Mouse (Mus musculus): ENCODE data around the gene Ppp4c. TPM values are rescaled to one million over a fixed set of nuclear protein-coding genes. Genes with fewer than 3 reads are reported as not detected.
"Not testable (repeated sequence)": the region's sequence is repeated elsewhere in the genome, so short reads cannot be mapped to it uniquely, and the experiment has no call there.

Ppp4c gene
- polyA plus RNA-seq, 1 experiment from 2014 or later: 155 TPM

DNA sequence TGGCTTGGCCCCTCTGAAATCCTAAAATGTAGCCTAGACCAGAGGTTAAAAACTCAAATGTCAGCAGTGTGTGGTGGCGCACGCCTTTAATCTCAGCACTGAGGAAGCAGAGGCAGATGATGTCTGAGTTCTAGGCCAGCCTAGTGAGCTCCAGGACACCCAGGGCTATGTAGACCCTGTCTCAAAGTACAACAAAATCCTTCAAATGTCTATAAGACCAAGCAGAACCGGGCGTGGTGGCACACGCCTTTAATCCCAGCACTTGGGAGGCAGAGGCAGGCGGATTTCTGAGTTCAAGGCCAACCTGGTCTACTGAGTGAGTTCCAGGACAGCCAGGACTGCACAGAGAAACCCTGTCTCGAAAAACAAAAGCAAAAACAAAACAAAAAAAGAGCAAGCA, 13.2 kb downstream of the Ppp4c start:
- not testable (repeated sequence) for ATAC-seq; H3K4me2 ChIP-seq (ENCODE audit: low read length); H3K27ac ChIP-seq (ENCODE audit: low read length); H3K36me3 ChIP-seq (ENCODE audit: control insufficient read depth, insufficient read depth, low read length); H3K27me3 ChIP-seq (ENCODE audit: control insufficient read depth, insufficient read depth, low read depth, low read length); H3K9me3 ChIP-seq (replicated peaks; ENCODE audit: control insufficient read depth, low read length, poor library complexity, severe bottlenecking); H3K9ac ChIP-seq (ENCODE audit: low read depth, low read length); H3K4me3 ChIP-seq (ENCODE audit: low read depth, low read length)
- peaks cover 32% of the 10 kb centered on the region for H3K4me1 ChIP-seq (ENCODE audit: control insufficient read depth, insufficient read depth, low read length)
- WGBS: 86% methylated on average over 7 of the region's 7 CpGs

DNA sequence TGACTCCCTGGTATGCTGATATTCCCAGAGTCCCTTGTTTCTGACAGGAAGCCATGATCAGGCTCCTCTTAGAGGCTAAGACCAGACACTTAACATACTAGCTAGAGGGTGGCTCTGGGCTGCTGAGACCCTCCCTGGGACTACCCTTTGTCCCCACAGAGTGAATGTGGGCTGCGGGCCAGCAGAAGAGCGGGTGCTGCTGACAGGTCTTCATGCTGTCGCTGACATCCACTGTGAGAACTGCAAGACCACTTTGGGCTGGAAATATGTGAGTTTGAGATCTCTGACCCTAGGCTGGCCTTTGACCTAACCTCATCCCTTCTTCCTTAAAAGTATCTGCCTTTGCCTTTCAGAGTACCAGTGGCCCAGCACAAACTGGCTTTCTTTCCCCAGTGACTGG, 14.1 kb downstream of the Ppp4c start:
- Histone ChIP-seq H3K9me3 (replicated peaks; ENCODE audit: control insufficient read depth, low read length, poor library complexity, severe bottlenecking) (no peaks in the 10 kb centered on the region), H3K4me1 (ENCODE audit: control insufficient read depth, insufficient read depth, low read length) (peaks cover 32% of the 10 kb centered on the region), H3K4me2 (ENCODE audit: low read length) (peak overlapping the region; percentile 95; the same call in 1 of the 2 replicates), H3K27me3 (ENCODE audit: control insufficient read depth, insufficient read depth, low read depth, low read length) (no peaks in the 10 kb centered on the region), H3K9ac (ENCODE audit: low read depth, low read length) (peak overlapping the region; percentile 96; the same call in 1 of the 2 replicates), H3K27ac (ENCODE audit: low read length) (no peak overlapping the region), H3K36me3 (ENCODE audit: control insufficient read depth, insufficient read depth, low read length) (no peaks in the 10 kb centered on the region), H3K4me3 (ENCODE audit: low read depth, low read length) (no peak overlapping the region)
- 74% methylated on average over 3 of the region's 3 CpGs for WGBS
- ATAC-seq: no peak

DNA sequence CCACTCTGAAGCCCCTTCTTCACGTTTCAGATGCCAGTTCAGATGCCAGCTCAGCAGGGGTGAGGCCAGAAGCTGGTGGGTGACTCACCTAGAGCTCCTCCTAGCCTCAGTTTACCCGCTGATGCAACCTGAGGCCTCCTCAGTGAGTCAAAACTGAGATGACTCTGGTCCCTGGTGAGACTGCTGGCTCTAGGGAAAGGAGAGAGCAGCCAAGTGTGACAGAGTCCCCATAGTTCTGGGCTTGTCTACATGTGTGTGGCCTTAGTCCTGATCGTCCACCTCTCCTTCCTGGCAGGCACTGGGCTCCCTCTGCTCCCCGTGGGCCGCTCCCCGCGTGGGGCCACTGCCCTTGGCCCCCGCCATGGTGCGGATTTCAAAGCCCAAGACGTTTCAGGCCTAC, 14.8 kb downstream of the Ppp4c start:
- peak overlapping the region; percentile 95 for H3K4me2 ChIP-seq (ENCODE audit: low read length)
- ATAC-seq: no peak; the same call in 1 of the 2 replicates
- H3K36me3 ChIP-seq (ENCODE audit: control insufficient read depth, insufficient read depth, low read length): no peaks in the 10 kb centered on the region
- H3K27ac ChIP-seq (ENCODE audit: low read length): peak overlapping the region; percentile 91
- H3K4me3 ChIP-seq (ENCODE audit: low read depth, low read length): peak overlapping the region; percentile 90
- no peaks in the 10 kb centered on the region for H3K27me3 ChIP-seq (ENCODE audit: control insufficient read depth, insufficient read depth, low read depth, low read length)
- peaks cover 32% of the 10 kb centered on the region for H3K4me1 ChIP-seq (ENCODE audit: control insufficient read depth, insufficient read depth, low read length)
- 37% methylated on average over 10 of the region's 10 CpGs for WGBS
- no peaks in the 10 kb centered on the region for H3K9me3 ChIP-seq (replicated peaks; ENCODE audit: control insufficient read depth, low read length, poor library complexity, severe bottlenecking)
- H3K9ac ChIP-seq (ENCODE audit: low read depth, low read length): peak overlapping the region; percentile 96

DNA sequence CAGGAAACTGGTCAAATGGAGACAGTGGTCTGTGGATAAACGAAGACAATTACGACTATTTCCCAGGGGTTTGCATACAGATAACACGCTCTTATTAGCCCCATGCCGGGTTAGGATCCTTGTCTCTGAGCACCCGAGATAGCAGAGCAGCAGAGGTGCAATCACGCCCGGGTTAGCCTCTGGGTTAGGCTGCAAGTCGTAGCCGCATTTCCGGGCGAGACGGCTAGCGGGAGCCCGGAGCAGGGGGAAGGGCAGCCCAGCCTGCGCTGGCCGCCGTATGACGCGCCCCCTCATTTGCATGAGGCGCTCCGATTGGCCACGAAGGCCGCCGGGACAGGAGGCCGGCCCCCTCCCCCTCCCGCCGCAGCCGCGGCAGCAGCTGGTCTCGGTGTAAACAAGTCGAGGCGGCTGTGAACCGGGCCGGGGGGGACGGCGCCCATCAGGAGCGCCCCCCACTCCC, 15.7 kb downstream of the Ppp4c start, which contains the start of gene Ypel3:
TSS of gene Ypel3 (plus strand) at position 358 of the 460 bp plus-strand sequence.
- peak within 1 kb of the TSS; percentile 90 for H3K4me3 ChIP-seq (ENCODE audit: low read depth, low read length)
- no peaks in the 10 kb centered on the region for H3K9me3 ChIP-seq (replicated peaks; ENCODE audit: control insufficient read depth, low read length, poor library complexity, severe bottlenecking)
- peaks cover 32% of the 10 kb centered on the region for H3K4me1 ChIP-seq (ENCODE audit: control insufficient read depth, insufficient read depth, low read length)
- H3K9ac ChIP-seq (ENCODE audit: low read depth, low read length): peak within 1 kb of the TSS; percentile 96
- H3K36me3 ChIP-seq (ENCODE audit: control insufficient read depth, insufficient read depth, low read length): no peaks in the 10 kb centered on the region
- peak within 1 kb of the TSS; percentile 91 for H3K27ac ChIP-seq (ENCODE audit: low read length)
- ATAC-seq: peak; percentile 86
- peak within 1 kb of the TSS; percentile 95 for H3K4me2 ChIP-seq (ENCODE audit: low read length)
- H3K27me3 ChIP-seq (ENCODE audit: control insufficient read depth, insufficient read depth, low read depth, low read length): no peaks in the 10 kb centered on the region
- WGBS: under 1% methylated on average over 33 of the region's 37 CpGs

DNA sequence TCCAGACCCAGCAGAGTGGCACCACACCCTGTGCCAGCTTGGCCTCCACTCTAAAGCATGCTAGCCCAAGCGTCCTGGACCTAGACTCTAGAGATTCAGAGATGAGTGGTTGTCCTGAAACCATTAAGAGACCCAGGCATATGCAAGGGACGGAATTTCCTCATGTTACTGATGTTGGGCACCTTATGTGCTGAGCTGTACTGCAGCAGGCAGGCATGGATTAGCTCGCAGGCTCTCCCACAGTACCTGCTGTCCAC, 16.4 kb downstream of the Ppp4c start:
- peak overlapping the region; percentile 91; the same call in 1 of the 2 replicates for H3K27ac ChIP-seq (ENCODE audit: low read length)
- ATAC-seq: no peak
- H3K4me1 ChIP-seq (ENCODE audit: control insufficient read depth, insufficient read depth, low read length): peaks cover 29% of the 10 kb centered on the region
- H3K9ac ChIP-seq (ENCODE audit: low read depth, low read length): peak overlapping the region; percentile 96; the same call in 1 of the 2 replicates
- H3K4me2 ChIP-seq (ENCODE audit: low read length): peak overlapping the region; percentile 95
- no peak overlapping the region for H3K4me3 ChIP-seq (ENCODE audit: low read depth, low read length)
- no peaks in the 10 kb centered on the region for H3K9me3 ChIP-seq (replicated peaks; ENCODE audit: control insufficient read depth, low read length, poor library complexity, severe bottlenecking)
- H3K36me3 ChIP-seq (ENCODE audit: control insufficient read depth, insufficient read depth, low read length): no peaks in the 10 kb centered on the region
- H3K27me3 ChIP-seq (ENCODE audit: control insufficient read depth, insufficient read depth, low read depth, low read length): no peaks in the 10 kb centered on the region
- 67% methylated on average over 3 of the region's 3 CpGs for WGBS

DNA sequence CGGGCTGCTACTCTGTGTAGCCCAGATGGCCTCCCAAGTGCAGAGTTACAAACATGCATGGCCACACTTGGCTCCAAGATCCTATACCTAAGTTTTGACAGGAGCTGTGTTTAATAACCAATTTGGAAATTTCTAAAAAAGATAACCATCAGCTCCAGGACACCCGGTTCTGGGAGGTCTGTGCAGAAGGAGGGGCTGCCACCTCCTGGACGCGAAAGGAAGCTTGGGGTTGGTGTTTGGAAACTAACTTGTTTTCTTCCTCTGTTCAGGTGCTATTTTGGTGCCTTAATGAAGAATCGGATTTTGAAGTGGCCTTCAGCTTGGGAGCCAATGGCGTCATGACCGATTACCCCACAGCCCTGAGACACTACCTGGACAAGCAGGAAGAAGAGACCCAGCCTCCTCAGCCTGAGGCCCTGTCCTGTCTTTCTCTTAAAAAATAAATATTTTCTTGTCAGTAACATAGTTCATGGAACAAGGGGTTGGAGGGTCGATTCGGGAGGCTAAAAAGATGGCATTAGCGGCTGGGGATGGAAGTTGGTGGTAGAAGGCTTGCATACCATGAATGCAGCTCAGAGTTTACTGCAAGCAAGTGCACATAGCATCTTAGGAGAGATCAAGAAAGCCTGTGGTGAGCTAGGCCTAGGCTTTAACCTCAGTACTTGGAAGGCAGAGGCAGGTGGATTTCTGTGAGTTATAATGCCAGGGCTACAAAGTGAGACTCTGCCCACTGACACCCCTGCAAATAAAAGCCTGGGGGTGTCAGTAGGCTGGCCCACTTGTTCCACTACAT, 16.9 kb downstream of the Ppp4c start:
- Histone ChIP-seq H3K4me1 (ENCODE audit: control insufficient read depth, insufficient read depth, low read length) (peaks cover 29% of the 10 kb centered on the region), H3K9me3 (replicated peaks; ENCODE audit: control insufficient read depth, low read length, poor library complexity, severe bottlenecking) (no peaks in the 10 kb centered on the region), H3K9ac (ENCODE audit: low read depth, low read length) (peak overlapping the region; percentile 96; the same call in 1 of the 2 replicates), H3K27me3 (ENCODE audit: control insufficient read depth, insufficient read depth, low read depth, low read length) (no peaks in the 10 kb centered on the region), H3K27ac (ENCODE audit: low read length) (0 out of 2 replicates have a peak overlapping the region, but pooled peaks have one; percentile 91), H3K4me2 (ENCODE audit: low read length) (no peak overlapping the region), H3K4me3 (ENCODE audit: low read depth, low read length) (no peak overlapping the region), H3K36me3 (ENCODE audit: control insufficient read depth, insufficient read depth, low read length) (no peaks in the 10 kb centered on the region)
- 88% methylated on average over 10 of the region's 10 CpGs for WGBS
- no peak for ATAC-seq

DNA sequence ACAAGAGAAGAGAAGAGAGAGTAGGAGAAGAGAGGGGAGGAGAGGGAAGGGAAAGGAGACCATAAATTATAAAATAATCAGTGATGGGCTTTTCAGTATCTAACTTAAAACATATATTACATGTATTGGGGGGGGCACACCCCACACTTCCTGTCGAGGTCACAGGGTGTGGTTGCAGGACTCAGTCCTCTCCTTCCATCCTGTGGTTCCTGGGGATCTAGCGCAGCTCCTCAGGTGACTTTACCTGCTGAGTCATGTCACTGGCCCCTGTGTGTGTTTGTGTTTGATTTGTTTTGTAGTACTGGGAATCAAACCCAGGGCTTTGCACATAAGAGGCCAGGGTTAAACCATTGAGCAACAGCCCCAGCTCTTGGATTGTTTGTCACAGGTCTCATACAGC, 17.8 kb downstream of the Ppp4c start:
- WGBS: 80% methylated on average over 2 of the region's 2 CpGs
- Histone ChIP-seq H3K27ac (ENCODE audit: low read length) (no peak overlapping the region), H3K4me1 (ENCODE audit: control insufficient read depth, insufficient read depth, low read length) (peaks cover 21% of the 10 kb centered on the region), H3K9me3 (replicated peaks; ENCODE audit: control insufficient read depth, low read length, poor library complexity, severe bottlenecking) (no peaks in the 10 kb centered on the region), H3K4me2 (ENCODE audit: low read length) (no peak overlapping the region), H3K9ac (ENCODE audit: low read depth, low read length) (no peak overlapping the region), H3K4me3 (ENCODE audit: low read depth, low read length) (no peak overlapping the region), H3K36me3 (ENCODE audit: control insufficient read depth, insufficient read depth, low read length) (no peaks in the 10 kb centered on the region), H3K27me3 (ENCODE audit: control insufficient read depth, insufficient read depth, low read depth, low read length) (no peaks in the 10 kb centered on the region)
- ATAC-seq: no peak

DNA sequence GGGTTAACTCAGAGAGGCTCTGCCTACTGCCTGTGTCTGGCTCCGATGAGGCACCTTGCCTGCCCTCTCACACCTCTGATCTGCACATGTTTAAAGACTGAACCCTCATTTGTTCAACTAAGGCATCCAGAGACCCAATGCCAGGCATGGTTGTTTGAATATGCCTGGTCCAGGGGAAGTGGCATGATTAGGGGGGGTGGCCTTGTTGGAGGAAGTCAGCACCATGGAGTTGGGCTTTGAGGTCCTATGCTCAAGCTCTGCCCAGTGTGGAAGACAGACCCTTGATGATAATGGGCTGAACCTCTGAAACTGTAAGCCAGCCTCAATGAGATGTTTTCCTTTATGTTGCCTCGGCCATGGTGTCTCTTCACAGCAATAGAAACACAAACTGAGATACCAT, 18.9 kb downstream of the Ppp4c start:
- H3K4me1 ChIP-seq (ENCODE audit: control insufficient read depth, insufficient read depth, low read length): peaks cover 20% of the 10 kb centered on the region
- no peak for ATAC-seq
- no peak overlapping the region for H3K27ac ChIP-seq (ENCODE audit: low read length)
- H3K4me2 ChIP-seq (ENCODE audit: low read length): no peak overlapping the region
- 90% methylated on average over 2 of the region's 2 CpGs for WGBS
- peaks cover 2% of the 10 kb centered on the region; the same call in 1 of the 2 replicates for H3K36me3 ChIP-seq (ENCODE audit: control insufficient read depth, insufficient read depth, low read length)
- no peaks in the 10 kb centered on the region for H3K9me3 ChIP-seq (replicated peaks; ENCODE audit: control insufficient read depth, low read length, poor library complexity, severe bottlenecking)
- H3K9ac ChIP-seq (ENCODE audit: low read depth, low read length): no peak overlapping the region
- H3K27me3 ChIP-seq (ENCODE audit: control insufficient read depth, insufficient read depth, low read depth, low read length): no peaks in the 10 kb centered on the region
- no peak overlapping the region for H3K4me3 ChIP-seq (ENCODE audit: low read depth, low read length)

DNA sequence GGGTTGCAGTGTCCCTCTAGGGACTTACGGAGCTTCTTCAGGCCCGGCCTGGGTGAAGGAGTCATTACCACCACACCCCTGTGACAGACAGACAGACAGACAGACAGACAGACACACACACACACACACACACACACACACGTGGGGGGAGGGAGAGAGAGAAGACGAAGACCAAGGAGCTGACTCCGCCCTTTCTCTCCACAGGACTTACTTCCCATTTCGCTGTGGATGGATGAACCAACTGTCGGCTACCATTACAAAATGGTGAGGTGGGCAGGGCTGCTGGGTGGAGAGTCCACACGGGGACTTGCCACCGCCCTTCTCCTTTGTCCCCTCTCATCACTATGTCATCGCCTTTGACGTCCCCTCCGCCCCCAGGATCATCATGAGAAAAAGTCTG, 21.5 kb downstream of the Ppp4c start:
- H3K4me2 ChIP-seq (ENCODE audit: low read length): no peak overlapping the region
- no peaks in the 10 kb centered on the region for H3K27me3 ChIP-seq (ENCODE audit: control insufficient read depth, insufficient read depth, low read depth, low read length)
- no peak overlapping the region for H3K27ac ChIP-seq (ENCODE audit: low read length)
- H3K9ac ChIP-seq (ENCODE audit: low read depth, low read length): no peak overlapping the region
- WGBS: 86% methylated on average over 11 of the region's 12 CpGs
- H3K4me3 ChIP-seq (ENCODE audit: low read depth, low read length): no peak overlapping the region
- no peak for ATAC-seq
- H3K4me1 ChIP-seq (ENCODE audit: control insufficient read depth, insufficient read depth, low read length): peaks cover 2% of the 10 kb centered on the region; the same call in 1 of the 2 replicates
- no peaks in the 10 kb centered on the region for H3K9me3 ChIP-seq (replicated peaks; ENCODE audit: control insufficient read depth, low read length, poor library complexity, severe bottlenecking)
- H3K36me3 ChIP-seq (ENCODE audit: control insufficient read depth, insufficient read depth, low read length): peaks cover 16% of the 10 kb centered on the region; the same call in 1 of the 2 replicates

Measured in midbrain, embryonic 16.5 days (tissue).